Mouse (Mus musculus) forebrain, embryonic 12.5 days (tissue): ENCODE measurements around the gene Liph. TPM values are rescaled to one million over a fixed set of nuclear protein-coding genes. Genes with fewer than 3 reads are reported as not detected.
A peak's percentile ranks its signal among the peaks of the same experiment; 100 is the strongest.

Experiments
- ATAC-seq: fragments of 200-750 bp; cut with Nextera tagmentation; 2 replicates; pipeline ENCODE4 v1.8.0; 2017; ENCODE audit warnings: moderate TSS enrichment; ENCODE audit not compliant: low FRiP score
- H3K27ac ChIP-seq: fragments of 300-500 bp; sonication (generic); 2 replicates; pipeline ENCODE4 v1.5.1; 2016; ENCODE audit warnings: mild to moderate bottlenecking
- H3K27me3 ChIP-seq: fragments of 300-500 bp; sonication (generic); 2 replicates; pipeline ENCODE4 v1.6.1; 2016; ENCODE audit warnings: mild to moderate bottlenecking
- H3K36me3 ChIP-seq: fragments of 300-500 bp; sonication (generic); replicated peaks from 2 replicates; pipeline ENCODE4 v1.6.1; 2016; ENCODE audit warnings: mild to moderate bottlenecking
- H3K4me1 ChIP-seq: fragments of 300-500 bp; sonication (generic); 2 replicates; pipeline ENCODE4 v1.6.1; 2016
- H3K4me2 ChIP-seq: fragments of 300-500 bp; sonication (generic); 2 replicates; pipeline ENCODE4 v1.6.1; 2016; ENCODE audit warnings: mild to moderate bottlenecking, moderate library complexity
- H3K4me3 ChIP-seq: fragments of 300-500 bp; sonication (generic); replicated peaks from 2 replicates; pipeline ENCODE4 v1.5.1; 2016; ENCODE audit warnings: mild to moderate bottlenecking
- H3K9ac ChIP-seq: fragments of 300-500 bp; sonication (generic); 2 replicates; pipeline ENCODE4 v1.6.1; 2016; ENCODE audit warnings: mild to moderate bottlenecking
- H3K9me3 ChIP-seq: fragments of 300-500 bp; sonication (generic); 2 replicates; pipeline ENCODE4 v1.6.1; 2016
- WGBS: fragments of 180-500 bp; shearing (Covaris S2); methylation state at CpG from one replicate; pipeline ENCODE4 v1.1.7; 2016; 5-methylcytosine and 5-hydroxymethylcytosine counted together
- polyA plus RNA-seq: library from polyadenylated mRNA; unstranded; fragments of >200 nt; fragmentation: Nextera tagmentation; extraction: Ambion mirVana; gene quantifications from 2 replicates; pipeline ENCODE4 v1.2.1, GENCODE M21; 2016

Gene Liph
- 0.15 and 0.41 TPM in 2 replicates for polyA plus RNA-seq

GRCm38 (mm10) chr16:21995304-21995703 is at the start of gene Liph:
Gene Liph (minus strand): TSS chr16:21995663.
- Histone ChIP-seq H3K27me3 (peaks cover 12% of the 10 kb centered on the region; the same call in 1 of the 2 replicates), H3K36me3 (no peaks in the 10 kb centered on the region), H3K4me3 (peak within 1 kb of the TSS; percentile 24), H3K4me1 (peaks cover 7% of the 10 kb centered on the region; the same call in 1 of the 2 replicates), H3K9me3 (no peaks in the 10 kb centered on the region), H3K4me2 (peak within 1 kb of the TSS; percentile 53), H3K9ac (peak within 1 kb of the TSS; percentile 33; the same call in 1 of the 2 replicates), H3K27ac (no peak within 1 kb of the TSS)
- ATAC-seq: no peak
- WGBS: 10% methylated on average over 16 of the region's 16 CpGs

DNA sequence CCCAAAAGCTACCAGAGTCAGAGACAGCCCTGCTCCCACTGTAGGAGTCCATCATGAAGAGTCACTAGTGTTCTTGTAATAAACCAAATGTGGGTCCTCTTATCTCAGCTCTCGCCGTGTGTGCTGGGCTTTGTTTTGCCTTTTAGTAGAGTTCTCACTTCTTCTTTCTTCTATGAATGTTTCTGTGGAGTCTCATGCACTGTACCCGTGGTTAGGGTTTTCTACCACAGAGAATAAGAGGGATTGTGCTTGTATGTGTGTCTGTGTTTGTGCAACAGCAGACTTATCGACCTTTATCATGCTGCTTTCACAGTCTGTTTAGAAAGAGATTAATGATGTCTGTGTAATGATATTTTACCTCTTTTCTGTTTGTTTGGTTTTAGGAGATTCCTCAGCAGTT is 48.4 kb upstream of the Liph start:
- Histone ChIP-seq H3K9me3 (no peaks in the 10 kb centered on the region), H3K27ac (no peak overlapping the region), H3K4me3 (no peak overlapping the region), H3K36me3 (peaks cover 57% of the 10 kb centered on the region), H3K4me1 (peaks cover 3% of the 10 kb centered on the region; the same call in 1 of the 2 replicates), H3K9ac (no peak overlapping the region), H3K27me3 (no peaks in the 10 kb centered on the region), H3K4me2 (no peak overlapping the region)
- no peak for ATAC-seq
- whole genome bisulfite sequencing: 92% methylated on average over 4 of the region's 4 CpGs

- WGBS: 97% methylated on average over 1 of the region's 1 CpGs
- Histone ChIP-seq H3K36me3 (peaks cover 59% of the 10 kb centered on the region), H3K4me2 (no peak overlapping the region), H3K4me3 (no peak overlapping the region), H3K27me3 (no peaks in the 10 kb centered on the region), H3K9ac (no peak overlapping the region), H3K4me1 (no peaks in the 10 kb centered on the region), H3K27ac (no peak overlapping the region), H3K9me3 (no peaks in the 10 kb centered on the region)
- ATAC-seq: no peak
These were observed 44.5 kb upstream of the Liph start for GRCm38 (mm10) chr16:22039978-22040377.

GRCm38 (mm10) chr16:22038554-22038953 is 43.1 kb upstream of the Liph start:
- H3K4me1 ChIP-seq: no peaks in the 10 kb centered on the region
- 90% methylated on average over 10 of the region's 10 CpGs for WGBS
- no peak for ATAC-seq

GRCm38 (mm10) chr16:22027474-22027873 is 32.0 kb upstream of the Liph start:
- Histone ChIP-seq H3K4me2 (no peak overlapping the region), H3K4me3 (no peak overlapping the region), H3K9ac (no peak overlapping the region), H3K4me1 (no peaks in the 10 kb centered on the region), H3K36me3 (peaks cover 82% of the 10 kb centered on the region), H3K27ac (no peak overlapping the region), H3K9me3 (no peaks in the 10 kb centered on the region), H3K27me3 (no peaks in the 10 kb centered on the region)
- no peak for ATAC-seq
- WGBS: 97% methylated on average over 5 of the region's 5 CpGs

More at GRCm38 (mm10) chr16:22038554-22038953, 43.1 kb upstream of the Liph start:
- Histone ChIP-seq H3K4me3 (no peak overlapping the region), H3K9ac (no peak overlapping the region), H3K36me3 (peaks cover 45% of the 10 kb centered on the region), H3K4me2 (no peak overlapping the region), H3K9me3 (no peaks in the 10 kb centered on the region), H3K27me3 (no peaks in the 10 kb centered on the region), H3K27ac (no peak overlapping the region)

GRCm38 (mm10) chr16:22022122-22022521 is 26.7 kb upstream of the Liph start:
- Histone ChIP-seq H3K27me3 (no peaks in the 10 kb centered on the region), H3K27ac (no peak overlapping the region), H3K9me3 (peaks cover 6% of the 10 kb centered on the region), H3K9ac (no peak overlapping the region), H3K4me3 (no peak overlapping the region), H3K4me1 (no peaks in the 10 kb centered on the region), H3K36me3 (peaks cover 76% of the 10 kb centered on the region), H3K4me2 (no peak overlapping the region)
- ATAC-seq: no peak
- 92% methylated on average over 2 of the region's 2 CpGs for WGBS

GRCm38 (mm10) chr16:22015569-22015968 is 20.1 kb upstream of the Liph start:
- 89% methylated on average over 1 of the region's 1 CpGs for WGBS
- H3K27ac ChIP-seq: no peak overlapping the region
- peaks cover 6% of the 10 kb centered on the region for H3K4me1 ChIP-seq
- no peak overlapping the region for H3K4me2 ChIP-seq
- ATAC-seq: no peak
- no peaks in the 10 kb centered on the region for H3K9me3 ChIP-seq
- H3K36me3 ChIP-seq: peaks cover 47% of the 10 kb centered on the region
- no peaks in the 10 kb centered on the region for H3K27me3 ChIP-seq
- no peak overlapping the region for H3K9ac ChIP-seq
- H3K4me3 ChIP-seq: no peak overlapping the region

- Histone ChIP-seq H3K36me3 (no peaks in the 10 kb centered on the region), H3K9ac (peak overlapping the region; percentile 76), H3K4me3 (peak overlapping the region; percentile 72), H3K27ac (peak overlapping the region; percentile 72), H3K4me2 (peak overlapping the region; percentile 82), H3K4me1 (peaks cover 15% of the 10 kb centered on the region), H3K9me3 (no peaks in the 10 kb centered on the region), H3K27me3 (no peaks in the 10 kb centered on the region)
- WGBS: under 1% methylated on average over 46 of the region's 51 CpGs
- ATAC-seq: peak; percentile 68
These were observed 14.1 kb upstream of the Liph start for GRCm38 (mm10) chr16:22009596-22009995.

DNA sequence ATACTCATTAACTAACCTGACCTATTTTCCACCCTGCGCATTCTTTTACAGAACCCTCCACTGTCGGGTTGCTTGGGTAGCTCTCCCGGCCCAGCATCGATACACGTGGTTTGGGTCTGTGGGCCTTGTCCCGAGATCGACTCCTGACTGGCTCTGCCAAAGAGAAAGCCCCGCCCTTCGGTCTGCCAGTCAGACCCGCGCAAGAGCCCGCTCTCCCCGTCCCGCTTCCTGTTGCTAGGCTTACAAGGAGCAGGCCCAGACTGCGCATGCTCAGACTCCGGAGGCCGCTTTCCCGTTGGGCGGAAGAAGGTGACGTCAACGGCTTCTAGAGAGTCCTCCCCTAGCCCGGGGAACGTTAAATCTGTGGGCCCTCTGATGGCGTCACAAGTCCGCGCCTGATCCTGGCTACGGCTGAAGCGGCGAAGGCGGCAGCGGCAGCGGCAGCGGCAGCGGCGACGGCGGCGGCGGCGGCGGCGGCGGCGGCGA is 13.7 kb upstream of the Liph start, which contains the start of gene Senp2:
Gene Senp2 (plus strand): TSS at position 386 of the 486 bp plus-strand sequence.
- WGBS: under 1% methylated on average over 45 of the region's 45 CpGs
- Histone ChIP-seq H3K4me1 (peaks cover 15% of the 10 kb centered on the region), H3K9ac (peak within 1 kb of the TSS; percentile 76), H3K36me3 (no peaks in the 10 kb centered on the region), H3K27ac (peak within 1 kb of the TSS; percentile 72), H3K4me3 (peak within 1 kb of the TSS; percentile 72), H3K4me2 (peak within 1 kb of the TSS; percentile 82), H3K9me3 (no peaks in the 10 kb centered on the region), H3K27me3 (no peaks in the 10 kb centered on the region)
- peak; percentile 99 for ATAC-seq

- no peak for ATAC-seq
- no peak overlapping the region for H3K9ac ChIP-seq
- no peak overlapping the region for H3K27ac ChIP-seq
- H3K4me2 ChIP-seq: no peak overlapping the region
- H3K36me3 ChIP-seq: no peaks in the 10 kb centered on the region
- no peaks in the 10 kb centered on the region for H3K4me1 ChIP-seq
- peaks cover 5% of the 10 kb centered on the region; the same call in 1 of the 2 replicates for H3K27me3 ChIP-seq
- H3K9me3 ChIP-seq: no peaks in the 10 kb centered on the region
- H3K4me3 ChIP-seq: no peak overlapping the region
- 61% methylated on average over 3 of the region's 3 CpGs for WGBS
These were observed 6.1 kb upstream of the Liph start for GRCm38 (mm10) chr16:22001606-22002005.

DNA sequence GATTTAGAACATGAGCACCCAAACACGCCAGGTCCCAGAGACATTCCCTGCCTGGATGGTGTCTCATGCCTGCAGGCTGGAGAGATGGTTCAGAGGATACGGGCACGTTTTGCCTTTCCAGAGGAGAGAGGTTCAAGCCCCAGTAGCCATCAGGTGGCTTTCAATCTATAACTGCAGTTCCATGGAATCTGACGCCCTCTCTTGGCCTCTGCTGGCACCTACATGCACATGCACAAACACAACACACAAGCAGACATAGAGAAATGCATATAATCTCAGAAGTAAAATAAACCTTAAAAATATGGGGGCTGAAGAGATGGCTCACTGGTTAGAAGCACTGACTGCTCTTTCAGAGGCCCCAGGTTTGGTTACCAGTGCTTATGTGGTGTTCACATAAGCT is 5.7 kb upstream of the Liph start:
- WGBS: 65% methylated on average over 4 of the region's 4 CpGs
- ATAC-seq: no peak
- Histone ChIP-seq H3K9ac (no peak overlapping the region), H3K4me2 (no peak overlapping the region), H3K4me3 (no peak overlapping the region), H3K36me3 (no peaks in the 10 kb centered on the region), H3K27ac (no peak overlapping the region), H3K9me3 (no peaks in the 10 kb centered on the region), H3K27me3 (peaks cover 8% of the 10 kb centered on the region; the same call in 1 of the 2 replicates), H3K4me1 (no peaks in the 10 kb centered on the region)

- Histone ChIP-seq H3K4me3 (no peak overlapping the region), H3K36me3 (no peaks in the 10 kb centered on the region), H3K9me3 (no peaks in the 10 kb centered on the region), H3K27me3 (peaks cover 12% of the 10 kb centered on the region; the same call in 1 of the 2 replicates), H3K4me1 (peaks cover 7% of the 10 kb centered on the region; the same call in 1 of the 2 replicates), H3K4me2 (no peak overlapping the region), H3K27ac (no peak overlapping the region), H3K9ac (no peak overlapping the region)
- ATAC-seq: no peak
- 82% methylated on average over 4 of the region's 4 CpGs for WGBS
These were observed 4.7 kb upstream of the Liph start for GRCm38 (mm10) chr16:21999941-22000690.
